Mouse (Mus musculus) right cerebral cortex, postnatal 25 days (tissue): ENCODE data around the gene Fchsd2.

ENCODE experiments used
- DNase-seq: peaks from one replicate; pipeline ENCODE4 v3.0.0; 2022

The Fchsd2 gene

GRCm38 (mm10) chr7:101213515-101214263 is 121.0 kb downstream of the Fchsd2 start:
- DNase-seq: no peak

DNA sequence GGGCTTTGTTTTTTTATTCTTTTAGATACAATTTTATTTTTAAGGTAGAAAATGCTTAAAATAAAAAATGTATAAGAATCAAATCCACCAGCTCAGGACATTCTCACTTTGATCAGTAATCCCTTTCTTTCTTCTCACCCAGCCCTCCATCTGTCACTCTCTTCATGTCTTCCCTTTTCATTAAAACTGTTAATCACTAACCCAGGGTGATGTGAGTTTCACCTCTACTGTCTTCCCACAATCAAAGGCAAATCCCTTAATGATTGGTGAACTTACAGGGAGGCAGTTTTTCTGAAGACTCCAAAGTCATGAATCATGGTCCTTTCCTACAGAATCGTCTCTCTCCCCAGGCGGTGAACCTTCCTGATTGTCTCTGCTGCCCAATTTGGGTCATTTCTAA is 124.1 kb downstream of the Fchsd2 start:
- DNase-seq: no peak

- DNase-seq: no peak
Measured at GRCm38 (mm10) chr7:101223501-101223900, 130.8 kb downstream of the Fchsd2 start.

GRCm38 (mm10) chr7:101229336-101229735 is 136.7 kb downstream of the Fchsd2 start:
- DNase-seq: no peak

DNA sequence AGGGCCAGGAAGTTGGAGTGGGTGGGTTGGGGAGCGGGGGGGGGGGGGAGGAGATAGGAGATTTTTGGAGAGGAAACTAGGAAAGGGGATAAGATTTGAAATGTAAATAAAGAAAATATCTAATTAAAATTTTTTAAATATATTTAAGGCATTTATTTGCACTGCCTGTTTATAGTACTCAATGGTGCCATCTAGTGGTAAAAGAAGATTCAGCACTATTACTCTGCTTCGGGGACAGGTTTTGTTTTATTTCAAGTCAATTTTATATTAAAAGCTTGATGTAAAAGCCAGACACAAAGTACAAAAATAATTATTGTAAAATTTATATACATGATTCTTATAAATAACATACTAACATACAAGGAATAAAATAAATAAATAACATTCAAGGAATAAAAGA is 138.8 kb downstream of the Fchsd2 start:
- DNase-seq: no peak

- DNase-seq: no peak
Measured at GRCm38 (mm10) chr7:101232716-101233115, 140.1 kb downstream of the Fchsd2 start.

DNA sequence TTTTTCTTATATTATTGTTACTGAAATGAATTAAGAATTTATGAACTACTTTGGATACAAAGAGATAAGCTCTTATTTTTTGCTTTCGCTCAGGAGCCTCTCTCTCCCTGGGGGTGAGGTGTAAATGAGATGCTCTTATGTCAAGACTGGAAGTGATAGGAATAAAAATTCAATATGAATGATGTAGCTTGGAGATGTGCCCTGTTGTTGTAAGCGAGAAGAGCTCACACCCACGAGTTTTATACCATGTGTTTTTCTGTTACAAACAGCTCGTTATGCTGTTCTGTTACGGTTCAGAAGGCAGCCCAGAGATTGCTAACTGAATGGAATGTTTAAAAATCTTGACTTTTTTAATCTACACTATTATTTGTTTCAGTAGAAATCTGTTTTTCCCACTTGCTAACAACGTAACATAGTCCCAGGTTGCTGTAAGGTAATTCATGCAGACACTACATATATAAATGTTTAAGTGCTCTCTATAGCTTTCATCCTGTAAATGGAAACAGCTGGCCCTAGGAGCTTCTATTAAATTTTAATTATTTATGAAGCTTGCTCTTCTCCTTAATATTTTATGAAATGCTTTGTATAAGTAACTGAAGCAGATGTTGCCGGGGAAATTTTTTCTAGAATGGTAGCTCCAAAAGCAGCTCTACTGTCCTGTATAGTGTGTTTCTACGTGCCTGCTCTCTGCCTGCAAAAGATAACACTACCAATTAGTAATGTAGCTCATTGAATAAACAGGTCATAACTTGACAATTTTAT is 144.2 kb downstream of the Fchsd2 start:
- no peak for DNase-seq

- DNase-seq: no peak
Measured at GRCm38 (mm10) chr7:101248760-101249159, 156.1 kb downstream of the Fchsd2 start.

DNA sequence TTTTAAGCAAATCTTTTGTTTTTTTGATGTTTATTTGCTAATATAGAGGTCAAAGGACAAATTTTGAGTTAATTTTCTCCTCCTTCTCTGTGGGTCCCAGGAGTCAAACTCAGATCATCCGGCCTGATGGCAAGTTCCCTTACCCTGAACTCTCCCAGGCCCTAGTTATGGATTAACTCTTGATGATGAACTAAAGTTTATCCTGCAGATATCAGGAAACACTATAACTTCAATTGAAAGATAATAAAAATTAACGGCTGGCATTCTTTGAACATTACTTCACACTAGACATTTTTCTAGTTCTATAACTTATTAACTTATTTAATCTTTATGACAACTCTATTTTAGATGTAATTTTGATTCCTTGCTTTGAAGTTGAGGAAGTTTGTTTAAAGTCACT is 156.5 kb downstream of the Fchsd2 start:
- DNase-seq: no peak

DNA sequence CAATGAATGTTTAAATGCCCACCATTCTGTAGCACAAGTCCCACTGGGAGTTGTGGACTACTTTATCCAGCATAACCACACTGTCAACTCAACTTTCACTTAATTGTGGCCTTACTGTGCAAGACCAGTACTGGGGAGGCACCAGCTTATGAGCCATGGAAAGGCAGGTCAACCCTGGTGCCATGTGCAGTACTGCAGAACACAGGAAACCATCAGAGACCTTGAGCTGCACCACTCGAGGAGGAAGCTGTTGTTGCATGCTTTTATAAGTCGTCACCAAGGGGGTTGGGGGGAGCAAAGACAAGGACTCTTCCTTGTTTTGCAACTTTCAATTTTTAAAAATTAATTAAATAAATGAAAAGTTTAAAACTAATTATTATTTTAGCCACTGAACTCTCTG is 160.4 kb downstream of the Fchsd2 start:
- DNase-seq: no peak

GRCm38 (mm10) chr7:101258482-101258881 is 165.8 kb downstream of the Fchsd2 start:
- DNase-seq: no peak

GRCm38 (mm10) chr7:101261941-101262546 is 169.4 kb downstream of the Fchsd2 start:
- no peak for DNase-seq

- DNase-seq: no peak
Measured at GRCm38 (mm10) chr7:101263511-101263910, 170.8 kb downstream of the Fchsd2 start.

DNA sequence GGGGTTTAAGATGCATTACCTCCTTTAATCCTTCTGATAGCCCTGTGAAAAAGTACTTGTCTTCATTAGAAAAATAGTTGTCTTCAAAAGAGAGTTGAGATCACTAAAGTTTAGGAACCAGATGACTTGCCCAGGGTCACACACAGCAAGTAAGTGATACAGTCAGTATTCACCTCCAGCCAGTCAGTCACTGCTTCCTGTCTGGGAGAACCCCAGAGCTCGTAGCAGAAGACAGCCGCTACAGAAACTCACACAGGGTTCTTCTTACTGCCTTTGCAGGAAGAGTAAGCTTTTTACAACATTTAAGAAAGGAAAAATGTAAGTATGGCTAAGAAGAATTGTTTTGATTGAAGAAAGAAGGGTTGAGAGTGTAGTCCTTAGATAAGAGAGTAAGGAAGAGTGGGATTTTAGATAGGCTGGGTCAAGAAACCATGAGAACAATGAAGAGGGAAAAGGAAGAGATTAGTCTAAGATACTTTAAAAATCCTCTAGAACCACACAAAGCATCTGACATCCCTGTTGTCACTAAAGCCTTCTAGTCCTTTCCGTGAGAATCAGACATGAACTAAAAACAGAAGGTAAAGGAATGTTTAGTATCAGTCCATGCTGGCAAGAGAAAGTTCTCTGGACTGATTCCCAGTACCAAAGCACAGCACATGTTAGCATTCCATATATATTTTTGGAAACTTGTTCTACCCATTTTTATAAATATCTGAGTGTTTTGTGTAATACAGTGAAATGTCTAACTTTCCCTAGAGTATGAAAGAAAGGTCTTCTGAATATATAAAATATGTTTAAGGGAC is 175.0 kb downstream of the Fchsd2 start:
- DNase-seq: no peak

DNA sequence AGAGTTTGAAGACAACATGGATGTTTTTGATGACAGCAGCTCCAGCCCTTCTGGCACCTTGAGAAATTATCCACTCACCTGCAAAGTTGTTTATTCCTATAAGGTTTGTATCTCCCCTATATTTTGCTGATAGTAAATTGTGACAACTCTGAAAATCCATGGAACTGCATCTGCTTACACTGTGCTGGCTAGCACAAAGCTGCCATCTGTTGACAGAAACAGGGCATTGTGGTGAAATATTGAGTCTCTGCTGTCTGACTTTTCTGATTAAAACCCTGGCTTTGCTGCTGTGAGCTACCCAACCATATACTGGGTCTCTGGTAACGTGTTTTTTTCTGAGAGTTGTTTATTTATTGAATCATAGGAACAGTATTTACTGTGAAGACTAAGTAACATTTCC is 178.9 kb downstream of the Fchsd2 start:
- DNase-seq: no peak

- no peak for DNase-seq
Measured at GRCm38 (mm10) chr7:101272466-101273160, 179.9 kb downstream of the Fchsd2 start.

DNA sequence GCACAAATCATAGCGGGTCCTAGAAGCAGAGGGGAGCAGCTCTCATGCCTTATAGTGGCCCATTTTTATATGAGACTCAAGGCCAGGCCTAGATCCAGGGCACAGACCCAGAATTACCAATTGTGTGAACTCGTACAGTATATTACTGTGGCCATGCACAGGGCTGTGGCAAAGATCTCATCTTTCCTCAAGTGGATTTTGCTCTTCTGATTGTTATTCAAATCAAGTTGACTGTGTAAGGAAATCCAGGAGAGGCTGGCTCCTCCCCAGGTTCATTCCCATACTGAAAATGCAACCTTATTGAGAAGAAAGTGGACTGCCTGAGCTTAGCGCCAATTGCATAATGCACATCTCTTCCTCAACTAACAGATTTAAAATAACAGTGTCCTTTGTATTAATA is 190.1 kb downstream of the Fchsd2 start:
- DNase-seq: no peak

DNA sequence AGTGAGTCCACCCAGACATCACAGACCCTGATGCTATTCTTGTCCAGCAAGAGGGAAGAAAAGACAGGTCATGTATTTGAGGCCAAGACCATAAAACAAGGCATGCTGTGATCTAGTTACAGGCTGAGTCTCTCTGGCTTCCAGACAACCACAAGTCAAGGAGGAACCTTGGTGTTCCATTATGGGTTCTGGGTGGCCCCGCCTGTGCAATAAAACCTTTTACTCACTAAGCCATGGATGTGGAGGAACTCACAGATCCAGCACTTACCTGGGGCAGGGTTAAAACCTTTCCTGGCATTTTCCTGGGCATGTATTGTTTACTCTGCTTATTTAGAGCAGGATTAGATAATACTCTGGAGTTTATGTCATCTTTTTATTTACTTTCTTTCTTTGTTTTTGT is 191.8 kb downstream of the Fchsd2 start:
- DNase-seq: no peak

GRCm38 (mm10) chr7:101286891-101287290 is 194.2 kb downstream of the Fchsd2 start:
- DNase-seq: no peak

- no peak for DNase-seq
Measured at GRCm38 (mm10) chr7:101287820-101288219, 195.2 kb downstream of the Fchsd2 start.

- no peak for DNase-seq
Measured at GRCm38 (mm10) chr7:101288436-101288835, 195.8 kb downstream of the Fchsd2 start.

DNA sequence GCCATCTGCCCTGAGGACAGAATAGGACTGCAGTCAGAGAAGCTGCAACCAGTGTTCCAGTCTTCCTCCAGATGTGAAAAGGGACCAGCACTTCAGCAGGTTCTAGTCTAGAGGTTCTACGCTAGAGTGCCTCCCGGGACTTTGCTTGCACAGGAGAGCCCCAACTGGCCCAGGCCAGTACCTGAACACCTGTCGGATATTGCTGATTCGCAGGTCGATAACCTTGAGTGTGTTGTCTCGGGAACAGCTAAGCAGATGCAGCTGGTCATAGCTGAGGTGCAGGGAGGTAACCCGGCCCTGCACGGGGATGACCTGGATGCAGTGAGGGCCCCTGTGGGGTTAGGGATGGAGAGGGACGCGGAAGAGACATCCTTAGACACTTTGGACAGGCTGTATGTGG is 197.7 kb downstream of the Fchsd2 start:
- DNase-seq: no peak

DNA sequence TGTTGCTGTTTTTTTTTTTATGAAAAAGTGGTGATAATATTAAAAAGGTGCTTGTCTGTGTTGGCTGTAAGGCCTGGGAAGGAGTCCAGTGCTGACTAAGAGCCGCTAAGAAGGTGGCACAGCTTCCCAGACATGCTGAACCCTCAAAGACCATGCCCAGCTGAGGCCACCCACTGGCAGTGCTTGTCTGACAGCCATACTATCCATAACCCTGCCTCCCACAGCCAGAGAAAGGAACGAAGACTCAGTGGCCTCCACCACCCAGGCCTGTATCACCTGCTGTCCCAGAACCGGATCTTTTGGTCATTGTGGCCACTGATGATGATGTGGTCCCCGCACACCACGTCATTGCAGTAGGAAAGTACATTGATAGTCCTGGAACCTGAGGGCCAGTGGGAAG is 198.5 kb downstream of the Fchsd2 start:
- DNase-seq: no peak
